Mouse (Mus musculus) midbrain, embryonic 14.5 days (tissue): ENCODE results near the gene Ednra. TPM values are rescaled to one million over a fixed set of nuclear protein-coding genes. Genes with fewer than 3 reads are reported as not detected.
A peak's percentile ranks its signal among the peaks of the same experiment; 100 is the strongest.

Source experiments
- ATAC-seq: fragments of 200-750 bp; cut with Nextera tagmentation; 2 replicates; pipeline ENCODE4 v1.8.0; 2017; ENCODE audit warnings: moderate number of reproducible peaks, moderate library complexity; ENCODE audit not compliant: low FRiP score, low TSS enrichment
- DNase-seq: peaks from one replicate; pipeline ENCODE4 v3.0.0-alpha.2; 2015
- H3K27ac ChIP-seq: fragments of 300-500 bp; sonication (generic); replicated peaks from 2 replicates; pipeline ENCODE4 v1.5.1; 2014; ENCODE audit warnings: mild to moderate bottlenecking, low read depth, low read length, moderate library complexity
- H3K27me3 ChIP-seq: fragments of 300-500 bp; sonication (generic); 2 replicates; pipeline ENCODE4 v1.6.1; 2014; ENCODE audit warnings: low read length, control low read depth, mixed read lengths; ENCODE audit not compliant: control insufficient read depth, insufficient read depth
- H3K36me3 ChIP-seq: fragments of 300-500 bp; sonication (generic); 2 replicates; pipeline ENCODE4 v1.6.1; 2014; ENCODE audit warnings: low read length, control low read depth; ENCODE audit not compliant: control insufficient read depth, insufficient read depth
- H3K4me1 ChIP-seq: fragments of 300-500 bp; sonication (generic); 2 replicates; pipeline ENCODE4 v1.6.1; 2014; ENCODE audit warnings: mild to moderate bottlenecking, antibody characterized with exemption, low read length, control low read depth; ENCODE audit not compliant: control insufficient read depth, insufficient read depth
- H3K4me2 ChIP-seq: fragments of 300-500 bp; sonication (generic); 2 replicates; pipeline ENCODE4 v1.6.1; 2014; ENCODE audit warnings: mild to moderate bottlenecking, low read length, moderate library complexity
- H3K4me3 ChIP-seq: fragments of 300-500 bp; sonication (generic); replicated peaks from 2 replicates; pipeline ENCODE4 v1.5.1; 2014; ENCODE audit warnings: low read depth, low read length
- H3K9ac ChIP-seq: fragments of 300-500 bp; sonication (generic); replicated peaks from 2 replicates; pipeline ENCODE4 v1.6.1; 2014; ENCODE audit warnings: mild to moderate bottlenecking, low read length, moderate library complexity
- H3K9me3 ChIP-seq: fragments of 300-500 bp; sonication (generic); 2 replicates; pipeline ENCODE4 v1.6.1; 2016; ENCODE audit warnings: low read length, control low read depth, mixed read lengths; ENCODE audit not compliant: control insufficient read depth
- WGBS: fragments of 180-500 bp; shearing (Covaris S2); extraction: QIAGEN DNeasy Blood & Tissue Kit; methylation state at CpG from one replicate; pipeline ENCODE4 v1.1.7; 2014; 5-methylcytosine and 5-hydroxymethylcytosine counted together
- polyA plus RNA-seq: library from polyadenylated mRNA; unstranded; fragments of >200 nt; fragmentation: Nextera tagmentation; extraction: Ambion mirVana; gene quantifications from 2 replicates; pipeline ENCODE4 v1.2.1, GENCODE M21; 2014

The Ednra gene
- polyA plus RNA-seq, 1 experiment from 2014 or later = 7.1 TPM

DNA sequence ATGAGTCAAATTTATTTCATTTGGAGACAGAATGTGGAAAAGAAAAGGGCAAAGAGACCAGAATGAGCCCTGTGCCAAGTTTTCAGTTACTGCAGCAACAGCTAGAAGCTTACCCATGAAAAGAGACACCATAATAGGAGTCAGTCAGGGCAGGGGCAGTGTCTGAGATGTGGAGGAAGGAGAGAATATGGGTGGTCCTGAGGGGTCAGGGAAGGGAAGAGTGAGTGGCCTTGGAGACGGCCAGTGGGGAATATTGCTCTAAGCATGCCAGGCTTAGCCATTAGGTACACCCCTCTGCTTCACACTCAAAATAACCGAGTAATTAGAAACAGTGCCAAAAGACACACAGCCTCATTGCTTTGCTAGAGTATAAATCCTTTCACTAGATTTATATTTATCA, 9.5 kb upstream of the Ednra start:
- no peak overlapping the region for H3K9ac ChIP-seq
- H3K9me3 ChIP-seq = peaks cover 9% of the 10 kb centered on the region
- H3K27ac ChIP-seq = no peak overlapping the region
- DNase-seq (no peak), ATAC-seq (no peak)
- no peak overlapping the region for H3K4me2 ChIP-seq
- no peaks in the 10 kb centered on the region for H3K36me3 ChIP-seq
- no peaks in the 10 kb centered on the region for H3K27me3 ChIP-seq
- no peaks in the 10 kb centered on the region for H3K4me1 ChIP-seq
- H3K4me3 ChIP-seq = no peak overlapping the region
- WGBS = 80% methylated on average over 2 of the region's 2 CpGs

DNA sequence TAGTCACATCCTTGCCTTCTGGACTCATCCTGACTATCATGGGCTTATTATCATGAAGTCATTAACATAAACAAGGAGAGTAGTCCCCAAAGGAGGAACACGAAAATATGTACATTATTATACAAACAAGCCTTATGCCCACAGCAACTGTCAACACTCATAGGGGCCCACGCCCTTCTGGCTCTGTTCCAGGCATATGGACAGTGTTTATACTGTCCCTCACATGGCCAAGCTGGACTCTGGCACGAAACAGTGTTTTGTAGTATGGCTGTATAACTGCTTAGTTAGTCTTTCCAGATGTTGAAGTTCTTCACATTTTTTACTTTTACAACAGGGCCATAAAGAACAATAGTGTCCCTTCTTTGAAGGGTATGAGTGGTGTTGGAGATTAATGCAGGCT, 8.7 kb upstream of the Ednra start:
- 78% methylated on average over 3 of the region's 3 CpGs for WGBS
- DNase-seq (no peak), ATAC-seq (no peak)
- no peak overlapping the region for H3K9ac ChIP-seq
- no peaks in the 10 kb centered on the region for H3K4me1 ChIP-seq
- no peaks in the 10 kb centered on the region for H3K27me3 ChIP-seq
- H3K36me3 ChIP-seq = no peaks in the 10 kb centered on the region
- H3K4me2 ChIP-seq = no peak overlapping the region
- no peak overlapping the region for H3K4me3 ChIP-seq
- H3K9me3 ChIP-seq = peaks cover 9% of the 10 kb centered on the region
- no peak overlapping the region for H3K27ac ChIP-seq

GRCm38 (mm10) chr8:77725406-77725805, 1.1 kb upstream of the Ednra start:
- Histone ChIP-seq H3K4me3 (no peak overlapping the region), H3K9me3 (no peaks in the 10 kb centered on the region), H3K36me3 (no peaks in the 10 kb centered on the region), H3K9ac (no peak overlapping the region), H3K4me2 (no peak overlapping the region), H3K27me3 (no peaks in the 10 kb centered on the region), H3K4me1 (peaks cover 8% of the 10 kb centered on the region; the same call in 1 of the 2 replicates), H3K27ac (no peak overlapping the region)
- no peak for ATAC-seq
- no peak for DNase-seq
- 85% methylated on average over 5 of the region's 5 CpGs for whole genome bisulfite sequencing

DNA sequence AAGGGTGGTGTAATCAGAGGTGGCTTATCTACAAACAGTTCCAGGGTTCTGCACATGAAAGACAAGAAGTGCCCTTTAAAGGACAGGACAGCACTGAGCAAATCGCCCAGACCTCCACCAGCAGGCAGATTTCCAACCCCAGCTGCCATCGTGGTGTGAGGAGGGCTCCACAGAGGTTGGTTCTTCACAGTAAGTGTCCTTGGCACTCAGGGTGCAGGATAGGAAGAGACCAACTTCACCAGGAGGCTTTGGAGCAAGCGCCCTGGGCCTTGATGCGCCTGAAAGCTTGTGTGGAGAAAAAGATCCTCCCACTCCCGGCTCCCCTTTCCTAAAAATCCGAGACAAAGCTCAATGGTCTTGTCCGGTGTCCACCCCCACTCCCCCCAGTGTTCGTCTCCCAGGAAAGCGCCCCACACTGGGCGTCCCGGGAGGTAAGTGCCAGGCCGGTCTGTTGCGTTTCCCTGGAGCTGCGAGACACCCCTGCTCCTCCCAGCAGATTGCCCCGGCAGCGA, 674 bp downstream of the Ednra start:
- H3K36me3 ChIP-seq = no peaks in the 10 kb centered on the region
- peak overlapping the region; percentile 38 for H3K4me3 ChIP-seq
- H3K9me3 ChIP-seq = no peaks in the 10 kb centered on the region
- no peak overlapping the region for H3K27ac ChIP-seq
- peaks cover 8% of the 10 kb centered on the region; the same call in 1 of the 2 replicates for H3K4me1 ChIP-seq
- no peaks in the 10 kb centered on the region for H3K27me3 ChIP-seq
- peak overlapping the region; percentile 82 for H3K4me2 ChIP-seq
- DNase-seq = no peak
- under 1% methylated on average over 16 of the region's 16 CpGs for WGBS
- peak overlapping the region; percentile 36 for H3K9ac ChIP-seq
- ATAC-seq = peak; percentile 65; the same call in 1 of the 2 replicates

- Histone ChIP-seq H3K4me1 (peaks cover 8% of the 10 kb centered on the region; the same call in 1 of the 2 replicates), H3K27me3 (no peaks in the 10 kb centered on the region), H3K27ac (no peak overlapping the region), H3K4me3 (no peak overlapping the region), H3K36me3 (no peaks in the 10 kb centered on the region), H3K4me2 (no peak overlapping the region), H3K9me3 (no peaks in the 10 kb centered on the region), H3K9ac (no peak overlapping the region)
- no peak for DNase-seq
- 94% methylated on average over 4 of the region's 4 CpGs for WGBS
- ATAC-seq = no peak
Measured at GRCm38 (mm10) chr8:77723018-77723417, 1.2 kb downstream of the Ednra start.

DNA sequence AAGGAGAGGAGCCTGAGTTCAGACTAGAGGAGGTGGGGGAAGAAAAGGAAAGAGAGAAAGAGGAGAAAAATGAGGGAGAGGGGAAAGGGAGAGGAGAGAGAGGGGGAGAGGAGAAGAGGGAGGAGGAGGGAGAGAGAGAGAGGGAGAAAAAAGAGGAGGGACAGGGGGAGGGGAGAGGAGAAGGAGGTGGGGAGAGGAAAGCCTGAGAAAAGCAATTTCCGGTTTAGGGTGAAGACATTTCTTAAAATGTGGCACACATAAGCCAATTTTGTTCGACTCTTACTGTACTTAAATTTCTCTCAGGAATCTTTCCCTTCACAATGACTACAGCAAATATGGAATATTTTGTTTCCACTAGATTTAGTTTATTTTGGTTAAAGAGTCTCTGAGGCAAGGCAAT, 5.3 kb downstream of the Ednra start:
- no peaks in the 10 kb centered on the region for H3K27me3 ChIP-seq
- no peak overlapping the region for H3K27ac ChIP-seq
- no peak overlapping the region for H3K9ac ChIP-seq
- H3K4me1 ChIP-seq = 0 out of 2 replicates have a peak, but pooled peaks cover 4% of the 10 kb centered on the region
- no peak overlapping the region for H3K4me3 ChIP-seq
- no peaks in the 10 kb centered on the region for H3K9me3 ChIP-seq
- DNase-seq = no peak
- H3K36me3 ChIP-seq = no peaks in the 10 kb centered on the region
- H3K4me2 ChIP-seq = no peak overlapping the region
- WGBS = 92% methylated on average over 2 of the region's 2 CpGs
- no peak for ATAC-seq

DNA sequence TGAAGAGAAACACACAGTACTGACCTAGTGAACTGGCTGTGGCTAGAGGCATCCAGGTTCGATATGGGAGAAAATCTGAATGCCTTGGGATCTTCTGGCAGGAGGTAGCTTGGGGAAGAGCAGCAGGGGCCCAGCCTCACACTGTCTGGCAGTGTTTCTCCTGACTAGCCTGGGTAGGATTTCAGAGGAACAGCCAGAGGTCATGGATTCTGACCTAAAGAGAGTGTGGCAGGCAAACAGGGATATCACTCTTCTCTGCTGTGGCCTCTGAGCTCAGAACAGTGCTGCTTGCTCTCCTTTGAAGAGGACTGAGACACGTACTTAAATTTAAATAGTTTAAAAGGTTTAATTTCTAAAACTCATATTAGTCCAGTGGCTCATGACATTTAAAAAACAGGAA, 7.2 kb downstream of the Ednra start:
- Histone ChIP-seq H3K9ac (no peak overlapping the region), H3K27ac (no peak overlapping the region), H3K27me3 (no peaks in the 10 kb centered on the region), H3K9me3 (no peaks in the 10 kb centered on the region), H3K4me2 (no peak overlapping the region), H3K36me3 (no peaks in the 10 kb centered on the region), H3K4me3 (no peak overlapping the region), H3K4me1 (no peaks in the 10 kb centered on the region)
- no peak for DNase-seq
- no peak for ATAC-seq
- 52% methylated on average over 2 of the region's 2 CpGs for WGBS

DNA sequence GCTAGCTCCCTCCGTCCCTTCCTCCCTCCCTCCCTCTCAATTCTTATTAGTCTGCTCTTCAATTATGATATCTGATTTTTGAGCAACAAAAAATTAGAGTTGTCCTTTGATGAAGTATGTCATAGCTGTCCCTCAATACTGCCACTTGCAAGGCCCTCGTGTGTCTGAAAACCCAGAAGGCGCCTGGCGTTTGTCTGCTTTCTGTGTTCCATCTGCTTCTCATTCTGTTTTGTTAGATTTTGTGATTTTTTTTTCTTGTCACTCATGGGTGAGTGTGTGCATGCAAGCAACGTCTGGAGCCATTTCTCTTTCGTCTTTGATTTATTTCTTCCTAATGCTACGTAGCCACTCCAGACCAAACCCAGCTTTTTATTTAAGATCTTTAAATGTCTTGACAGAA, 9.8 kb downstream of the Ednra start:
- ATAC-seq = no peak
- H3K9me3 ChIP-seq = no peaks in the 10 kb centered on the region
- WGBS = 80% methylated on average over 7 of the region's 7 CpGs
- no peaks in the 10 kb centered on the region for H3K27me3 ChIP-seq
- no peak overlapping the region for H3K4me2 ChIP-seq
- no peaks in the 10 kb centered on the region for H3K36me3 ChIP-seq
- H3K27ac ChIP-seq = no peak overlapping the region
- no peak for DNase-seq
- no peak overlapping the region for H3K9ac ChIP-seq
- no peaks in the 10 kb centered on the region for H3K4me1 ChIP-seq
- H3K4me3 ChIP-seq = no peak overlapping the region

- no peak overlapping the region for H3K27ac ChIP-seq
- no peak for ATAC-seq
- H3K4me2 ChIP-seq = no peak overlapping the region
- H3K9me3 ChIP-seq = no peaks in the 10 kb centered on the region
- no peaks in the 10 kb centered on the region for H3K27me3 ChIP-seq
- no peaks in the 10 kb centered on the region for H3K4me1 ChIP-seq
- DNase-seq = no peak
- no peak overlapping the region for H3K9ac ChIP-seq
- H3K4me3 ChIP-seq = no peak overlapping the region
- H3K36me3 ChIP-seq = no peaks in the 10 kb centered on the region
- 92% methylated on average over 5 of the region's 5 CpGs for WGBS
Measured at GRCm38 (mm10) chr8:77713688-77714087, 10.6 kb downstream of the Ednra start.
